Mouse (Mus musculus): ENCODE data around the gene Traf1.

DNA sequence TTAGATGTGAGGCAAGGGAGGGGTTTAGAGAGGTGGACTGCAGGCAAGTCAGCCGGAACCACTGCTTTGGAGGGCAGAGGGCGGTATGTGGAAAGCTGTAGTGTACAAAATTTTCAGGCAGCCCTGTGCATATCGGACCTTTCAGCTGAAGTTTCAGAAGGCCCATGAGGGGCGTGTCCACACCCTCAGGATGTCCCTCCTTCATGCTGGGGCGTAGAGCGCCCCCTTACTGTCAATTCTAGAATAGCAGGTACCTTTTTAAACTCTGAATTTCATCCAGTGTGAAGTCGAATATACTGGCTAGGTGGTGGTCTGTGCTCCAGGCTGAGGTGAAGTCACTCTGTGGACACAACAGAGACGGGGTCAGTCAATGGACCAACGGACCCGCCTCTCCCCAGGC is 63.8 kb downstream of the Traf1 start:
- TF ChIP-seq CTCF (IDR thresholded peaks at IDR 0.05) (peak; percentile 76), POLR2A (IDR thresholded peaks at IDR 0.05; ENCODE audit: insufficient read depth, low read depth, low read length) (no peak)

All from heart, adult 2 months (tissue).